Mouse (Mus musculus) liver, embryonic 14.5 days (tissue): ENCODE results near the gene Fam234b. TPM values are rescaled to one million over a fixed set of nuclear protein-coding genes. Genes with fewer than 3 reads are reported as not detected.

Source experiments
- ATAC-seq: fragments of 200-750 bp; cut with Nextera tagmentation; 2 replicates; pipeline ENCODE4 v1.8.0; 2017; ENCODE audit warnings: moderate number of reproducible peaks, mild to moderate bottlenecking, moderate library complexity; ENCODE audit not compliant: insufficient read depth
- DNase-seq, 3 experiments: peaks; one replicate each; pipeline ENCODE4 v3.0.0-alpha.2; 2012 to 2013; ENCODE audit warnings: low read depth in 3 of 3, low spot score in 3 of 3
- H3K27ac ChIP-seq: fragments of 300-500 bp; sonication (generic); 2 replicates; pipeline ENCODE4 v1.5.1; 2014; ENCODE audit warnings: moderate library complexity, mild to moderate bottlenecking, control low read depth, inconsistent platforms
- H3K27me3 ChIP-seq: fragments of 300-500 bp; sonication (generic); 2 replicates; pipeline ENCODE4 v1.6.1; 2014; ENCODE audit warnings: mild to moderate bottlenecking, low read length, moderate library complexity; ENCODE audit not compliant: control insufficient read depth, insufficient read depth
- H3K36me3 ChIP-seq: fragments of 300-500 bp; sonication (generic); replicated peaks from 2 replicates; pipeline ENCODE4 v1.6.1; 2014; ENCODE audit warnings: low read depth; ENCODE audit not compliant: control insufficient read depth, insufficient read depth
- H3K4me1 ChIP-seq, 2 experiments: fragments of 200-500 bp in 1 of 2; fragments of 300-500 bp in 1 of 2; sonication (generic) in 1 of 2; replicated peaks; 2 replicates each; pipeline ENCODE4 v1.6.1; 2012 to 2014; ENCODE audit warnings: antibody characterized with exemption in 1 of 2, inconsistent platforms in 1 of 2, low read length in 1 of 2; ENCODE audit not compliant: control insufficient read depth in 2 of 2, insufficient read depth in 2 of 2
- H3K4me2 ChIP-seq: fragments of 300-500 bp; sonication (generic); 2 replicates; pipeline ENCODE4 v1.6.1; 2014; ENCODE audit warnings: low read depth, mild to moderate bottlenecking, control low read depth, moderate library complexity
- H3K4me3 ChIP-seq, 2 experiments: fragments of 200-500 bp in 1 of 2; fragments of 300-500 bp in 1 of 2; sonication (generic) in 1 of 2; 2 replicates each; pipeline ENCODE4 v1.5.1; 2012 to 2014; ENCODE audit warnings: low read depth in 2 of 2, low read length in 2 of 2, mild to moderate bottlenecking in 2 of 2, control low read depth in 1 of 2, inconsistent platforms in 1 of 2, moderate library complexity in 1 of 2; ENCODE audit not compliant: insufficient read depth in 1 of 2
- H3K9ac ChIP-seq: fragments of 300-500 bp; sonication (generic); replicated peaks from 2 replicates; pipeline ENCODE4 v1.6.1; 2014; ENCODE audit warnings: mild to moderate bottlenecking, control low read depth, moderate library complexity
- H3K9me3 ChIP-seq: fragments of 300-500 bp; sonication (generic); 2 replicates; pipeline ENCODE4 v1.6.1; 2016; ENCODE audit warnings: low read length, mixed read lengths; ENCODE audit not compliant: control insufficient read depth
- CTCF ChIP-seq: IDR thresholded peaks from 2 replicates; pipeline ENCODE4 v1.5.1; 2016; ENCODE audit warnings: antibody characterized with exemption, low read depth, control low read depth
- EP300 ChIP-seq: IDR thresholded peaks from 2 replicates; pipeline ENCODE4 v1.6.1; 2016; ENCODE audit warnings: antibody characterized with exemption, low read depth
- WGBS: fragments of 180-500 bp; shearing (Covaris S2); extraction: QIAGEN DNeasy Blood & Tissue Kit; methylation state at CpG from one replicate; pipeline ENCODE4 v1.1.7; 2014; ENCODE audit not compliant: insufficient replicate concordance; 5-methylcytosine and 5-hydroxymethylcytosine counted together
- polyA plus RNA-seq, 2 experiments: library from polyadenylated mRNA; depleted of rRNA in 1 of 2; stranded (reverse) in 1 of 2; unstranded in 1 of 2; fragments of >200 nt; fragmentation: Nextera tagmentation in 1 of 2; extraction: Ambion mirVana in 1 of 2; gene quantifications; 2 replicates each; pipeline versions ENCODE4 v1.2.1 to v1.2.3; 2012 to 2014

Fam234b gene
- polyA plus RNA-seq, 2 experiments = 18.7 to 27.8 TPM

- Histone ChIP-seq H3K27ac (no peak overlapping the region), H3K4me3 (no peak overlapping the region), H3K4me1 (peaks cover 37 to 39% of the 10 kb centered on the region in 2 experiments), H3K4me2 (no peak overlapping the region), H3K9ac (no peak overlapping the region), H3K36me3 (peaks cover 21% of the 10 kb centered on the region), H3K9me3 (no peaks in the 10 kb centered on the region), H3K27me3 (no peaks in the 10 kb centered on the region)
- no peak for DNase-seq
- no peak for ATAC-seq
- TF ChIP-seq CTCF = no peak
- no peak for TF ChIP-seq EP300
- whole genome bisulfite sequencing = 80% methylated on average over 8 of the region's 8 CpGs
Observed at GRCm38 (mm10) chr6:135206909-135207308, 9.1 kb downstream of the Fam234b start.

- Histone ChIP-seq H3K9ac (peak overlapping the region; percentile 51), H3K4me3 (peak overlapping the region in 1 of 2 experiments; percentile 12; a peak in 1 of 4 replicates), H3K9me3 (no peaks in the 10 kb centered on the region), H3K27me3 (no peaks in the 10 kb centered on the region), H3K36me3 (peaks cover 42% of the 10 kb centered on the region), H3K4me1 (peaks cover 12 to 17% of the 10 kb centered on the region in 2 experiments), H3K4me2 (peak overlapping the region; percentile 60), H3K27ac (no peak overlapping the region)
- TF ChIP-seq EP300 (peak; percentile 49; the same call in 1 of the 2 replicates), CTCF (no peak)
- DNase-seq (peak in 1 of 3 experiments; percentile 53), ATAC-seq (peak; percentile 79)
- 42% methylated on average over 7 of the region's 7 CpGs for WGBS
Observed at GRCm38 (mm10) chr6:135211169-135211568, 13.4 kb downstream of the Fam234b start.

- Histone ChIP-seq H3K4me2 (no peak overlapping the region), H3K27me3 (no peaks in the 10 kb centered on the region), H3K36me3 (peaks cover 54% of the 10 kb centered on the region), H3K27ac (no peak overlapping the region), H3K4me3 (no peak overlapping the region), H3K4me1 (peaks cover 10 to 15% of the 10 kb centered on the region in 2 experiments), H3K9ac (no peak overlapping the region), H3K9me3 (no peaks in the 10 kb centered on the region)
- DNase-seq = no peak
- WGBS = 77% methylated on average over 2 of the region's 2 CpGs
- no peak for ATAC-seq
- TF ChIP-seq CTCF = no peak
- TF ChIP-seq EP300 = no peak
Observed at GRCm38 (mm10) chr6:135212666-135213065, 14.9 kb downstream of the Fam234b start.

GRCm38 (mm10) chr6:135218330-135218729 lies 20.6 kb downstream of the Fam234b start:
- Histone ChIP-seq H3K4me1 (0 out of 4 replicates have a peak, but pooled peaks cover 0 to 2% of the 10 kb centered on the region in 2 experiments), H3K27me3 (no peaks in the 10 kb centered on the region), H3K9me3 (no peaks in the 10 kb centered on the region), H3K4me2 (no peak overlapping the region), H3K4me3 (no peak overlapping the region), H3K27ac (no peak overlapping the region), H3K36me3 (peaks cover 59% of the 10 kb centered on the region), H3K9ac (no peak overlapping the region)
- ATAC-seq (no peak), DNase-seq (no peak)
- 46% methylated on average over 8 of the region's 8 CpGs for WGBS
- TF ChIP-seq CTCF = no peak
- no peak for TF ChIP-seq EP300

- H3K4me2 ChIP-seq = no peak overlapping the region
- TF ChIP-seq CTCF (no peak), EP300 (no peak)
- no peak overlapping the region for H3K4me3 ChIP-seq
- no peaks in the 10 kb centered on the region for H3K27me3 ChIP-seq
- ATAC-seq = no peak
- 0 out of 4 replicates have a peak, but pooled peaks cover 0 to 2% of the 10 kb centered on the region in 2 experiments for H3K4me1 ChIP-seq
- peaks cover 46% of the 10 kb centered on the region for H3K36me3 ChIP-seq
- H3K9me3 ChIP-seq = no peaks in the 10 kb centered on the region
- DNase-seq = no peak
- no peak overlapping the region for H3K9ac ChIP-seq
- WGBS = 81% methylated on average over 5 of the region's 5 CpGs
- H3K27ac ChIP-seq = no peak overlapping the region
Observed at GRCm38 (mm10) chr6:135219916-135220315, 22.1 kb downstream of the Fam234b start.
